Mouse (Mus musculus): ENCODE data around the gene Coq8a.
A peak's percentile ranks its signal among the peaks of the same experiment; 100 is the strongest.

Coq8a gene

DNA sequence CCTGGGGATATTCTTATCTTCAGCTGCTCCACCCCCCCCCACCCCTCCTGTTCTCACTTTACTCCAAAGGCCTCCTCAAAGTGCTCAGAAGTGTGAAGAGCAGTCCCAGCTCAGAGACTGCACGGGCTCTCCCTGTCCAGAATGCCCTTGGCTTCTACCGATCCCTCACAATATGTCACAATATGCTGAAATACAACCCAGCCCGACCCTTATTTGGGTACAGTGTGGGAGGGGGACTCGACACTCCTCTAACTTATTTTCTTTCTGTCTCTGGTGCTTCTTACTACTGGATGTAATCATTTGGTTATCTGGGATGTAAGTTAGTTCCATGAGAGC is 281 bp upstream of the Coq8a start:
- DNase-seq (ENCODE audit: low read depth, low spot score), result no peak

DNA sequence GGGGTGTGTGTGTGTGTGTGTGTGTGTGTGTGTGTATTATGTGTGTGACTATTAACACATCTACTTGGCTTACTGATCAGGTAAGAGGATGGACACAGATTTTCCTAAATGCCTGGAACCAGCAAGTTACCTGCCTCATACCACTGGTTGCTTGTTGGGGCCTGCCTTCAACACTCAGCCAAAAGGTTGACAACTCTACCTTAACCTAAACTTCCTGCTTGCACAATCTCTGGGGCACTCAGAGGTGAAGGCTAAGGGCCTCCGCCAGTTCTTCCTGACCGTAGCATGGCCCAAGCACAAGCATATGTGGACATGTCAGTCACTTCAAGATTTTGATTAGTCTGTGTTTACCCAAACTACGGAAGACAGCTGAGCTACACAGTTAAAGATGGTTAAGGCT is 1.4 kb downstream of the Coq8a start:
- no peak for DNase-seq (ENCODE audit: low read depth, low spot score)

DNA sequence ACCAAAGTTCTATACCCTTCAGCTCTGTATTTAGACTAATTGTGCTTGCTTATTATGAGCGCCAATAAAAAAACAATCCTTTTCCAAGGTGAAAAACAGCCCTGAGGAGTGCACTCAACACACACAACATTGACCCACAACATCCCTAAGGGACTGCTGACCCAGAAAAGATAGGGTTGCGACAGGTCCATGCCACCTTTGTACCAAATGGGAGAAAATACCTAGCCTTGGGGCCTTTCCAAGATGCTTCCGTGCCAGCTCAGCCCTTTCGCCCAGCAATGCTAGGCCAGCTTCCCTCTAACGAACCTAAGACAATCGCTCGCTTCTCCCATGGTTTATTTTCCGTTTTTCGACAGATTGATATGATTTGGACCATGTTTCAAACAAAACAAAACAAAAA is 2.9 kb downstream of the Coq8a start:
- DNase-seq (ENCODE audit: low read depth, low spot score), result no peak

- peak; percentile 99 for DNase-seq (ENCODE audit: low read depth, low spot score)
These were observed 3.6 kb downstream of the Coq8a start for GRCm38 (mm10) chr1:180195703-180196381.

- DNase-seq (ENCODE audit: low read depth, low spot score), result peak; percentile 78
These were observed 4.5 kb downstream of the Coq8a start for GRCm38 (mm10) chr1:180194781-180195471.

- no peak for DNase-seq (ENCODE audit: low read depth, low spot score)
These were observed 5.4 kb downstream of the Coq8a start for GRCm38 (mm10) chr1:180194048-180194447.

DNA sequence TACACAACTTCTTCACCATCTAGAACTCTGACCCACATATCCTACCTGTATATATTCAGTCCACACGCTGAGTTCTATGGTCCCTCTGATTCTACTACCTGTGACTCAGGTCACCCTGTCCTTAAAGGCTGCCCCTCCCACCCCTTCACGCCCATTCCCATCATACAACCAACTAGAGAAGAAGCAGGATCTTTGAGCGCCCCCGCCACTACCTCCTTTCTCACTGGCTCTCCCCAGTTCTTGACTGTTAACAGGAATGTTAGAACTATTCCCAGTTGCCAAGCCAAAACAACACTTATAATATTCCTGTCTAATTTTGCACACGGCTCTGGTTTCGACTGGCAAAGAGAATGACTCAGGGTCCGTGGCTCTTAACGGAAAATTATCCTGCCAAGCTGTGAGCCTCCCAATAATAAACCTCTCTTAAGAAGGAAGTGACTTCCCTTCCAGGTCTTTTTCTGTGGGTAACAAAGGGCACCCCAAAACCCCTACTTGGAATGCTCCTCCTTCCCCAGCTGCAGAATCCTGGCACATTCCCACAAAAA is 5.9 kb downstream of the Coq8a start:
- no peak for DNase-seq (ENCODE audit: low read depth, low spot score)

GRCm38 (mm10) chr1:180192866-180193265 is 6.5 kb downstream of the Coq8a start:
- no peak for DNase-seq (ENCODE audit: low read depth, low spot score)

DNA sequence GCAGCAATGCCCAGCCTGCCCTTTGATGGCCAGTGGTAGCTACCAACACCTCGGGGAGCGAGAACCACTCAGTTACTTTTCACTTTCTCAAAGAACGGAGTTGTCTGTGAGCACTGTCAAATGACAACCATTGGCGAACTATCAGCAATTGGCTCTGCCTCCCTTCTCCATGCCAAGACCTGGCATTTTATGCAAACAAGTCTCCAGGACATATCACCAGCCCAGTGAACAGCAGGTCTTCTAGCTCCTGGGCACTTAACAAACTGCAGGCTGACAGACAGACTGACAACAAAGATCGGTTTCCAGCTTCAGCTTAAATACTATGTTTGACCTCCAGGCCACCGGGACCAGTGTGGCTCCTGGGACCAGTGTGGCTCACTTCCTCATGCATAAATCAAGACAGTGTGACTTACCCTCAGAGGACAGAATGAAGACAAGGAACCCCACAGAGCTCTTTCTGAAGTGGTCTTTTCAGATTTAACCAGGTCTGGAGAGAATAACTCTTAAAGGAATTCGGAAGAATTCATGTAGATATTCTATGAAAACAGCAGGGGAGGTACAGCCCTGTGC is 7.7 kb downstream of the Coq8a start:
- peak; percentile 19 for DNase-seq (ENCODE audit: low read depth, low spot score)

GRCm38 (mm10) chr1:180191112-180191511 is 8.3 kb downstream of the Coq8a start:
- DNase-seq (ENCODE audit: low read depth, low spot score), result no peak

DNA sequence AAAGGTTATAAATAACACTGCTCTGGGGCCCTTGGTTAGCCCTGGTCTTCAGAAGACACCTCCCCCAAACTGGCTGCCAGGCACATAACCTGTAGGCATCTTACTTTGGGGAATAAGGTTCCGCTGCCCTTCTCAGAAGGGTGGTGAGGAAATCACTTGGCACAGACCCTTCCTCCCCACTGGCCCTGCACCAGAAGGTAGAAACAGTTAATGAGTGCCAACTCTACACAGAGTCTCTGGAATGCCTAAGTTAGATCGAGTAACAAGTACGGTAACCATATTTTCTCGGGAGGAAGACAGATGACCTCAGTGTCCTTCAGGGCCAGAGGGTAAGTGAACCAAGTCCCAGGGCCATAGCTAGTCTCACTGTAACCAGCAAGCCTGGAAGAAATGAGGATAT is 10.5 kb downstream of the Coq8a start:
- no peak for DNase-seq (ENCODE audit: low read depth, low spot score)

DNA sequence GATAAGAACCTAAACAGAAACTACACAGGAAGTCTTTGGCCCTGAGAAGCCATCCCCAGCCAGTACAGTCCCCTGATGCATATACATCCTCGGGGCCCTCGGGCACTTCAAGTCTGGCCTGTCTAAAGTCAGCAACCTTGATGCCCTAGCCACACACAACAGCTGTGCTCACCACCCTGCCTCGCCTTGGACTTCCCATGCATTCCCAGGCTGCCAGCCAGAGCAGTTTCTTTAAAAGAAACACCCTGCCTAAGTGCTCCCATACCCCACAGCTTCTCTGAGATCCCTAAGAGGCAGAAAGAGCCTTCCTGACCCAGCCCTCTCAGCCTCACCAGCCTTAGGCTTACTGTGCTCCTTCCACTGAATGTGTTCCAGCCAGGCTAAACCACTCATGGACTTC is 13.0 kb downstream of the Coq8a start:
- no peak for DNase-seq (ENCODE audit: low read depth, low spot score)

- no peak for DNase-seq (ENCODE audit: low read depth, low spot score)
These were observed 13.5 kb downstream of the Coq8a start for GRCm38 (mm10) chr1:180185877-180186276.

DNA sequence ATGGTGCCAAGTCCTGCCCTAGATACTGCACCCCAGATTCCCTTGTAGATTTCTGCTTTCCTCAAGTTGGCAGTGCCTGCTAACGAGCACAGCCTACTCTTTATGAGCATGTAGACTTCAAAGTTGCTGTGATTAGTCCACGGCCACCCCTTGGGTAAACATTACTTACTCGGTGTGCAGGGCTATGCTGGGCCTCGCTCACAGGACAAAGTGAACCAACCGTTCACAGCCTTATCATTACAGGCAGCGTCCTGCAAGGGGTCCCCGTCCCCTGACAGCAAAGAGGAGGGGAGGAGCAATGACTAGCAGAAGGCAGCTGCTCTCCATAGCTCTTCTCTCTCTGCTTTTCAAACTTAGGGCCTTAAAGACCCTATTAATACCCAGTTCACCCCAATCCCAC is 14.6 kb downstream of the Coq8a start:
- no peak for DNase-seq (ENCODE audit: low read depth, low spot score)

- no peak for DNase-seq (ENCODE audit: low read depth, low spot score)
These were observed 15.8 kb downstream of the Coq8a start for GRCm38 (mm10) chr1:180183525-180184159.

DNA sequence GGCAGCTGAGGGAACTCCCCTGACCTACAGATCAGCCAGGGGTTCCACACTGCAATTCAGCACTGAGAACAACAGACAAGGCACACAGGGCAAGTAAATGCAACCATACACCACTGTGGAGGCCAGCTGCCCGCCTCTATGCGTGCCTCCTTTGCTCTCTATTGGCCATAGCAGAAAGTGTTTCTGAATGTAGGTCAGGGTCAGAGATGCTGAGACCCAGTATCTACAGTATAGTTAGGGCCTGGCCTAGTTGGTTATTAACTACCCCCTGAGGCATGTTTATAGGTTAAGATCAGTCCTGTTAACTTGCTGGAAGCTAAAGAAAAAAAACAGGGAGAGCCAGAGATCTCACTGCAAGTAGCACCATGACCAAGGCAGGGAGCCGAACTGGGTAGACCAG is 16.7 kb downstream of the Coq8a start:
- no peak for DNase-seq (ENCODE audit: low read depth, low spot score)

DNA sequence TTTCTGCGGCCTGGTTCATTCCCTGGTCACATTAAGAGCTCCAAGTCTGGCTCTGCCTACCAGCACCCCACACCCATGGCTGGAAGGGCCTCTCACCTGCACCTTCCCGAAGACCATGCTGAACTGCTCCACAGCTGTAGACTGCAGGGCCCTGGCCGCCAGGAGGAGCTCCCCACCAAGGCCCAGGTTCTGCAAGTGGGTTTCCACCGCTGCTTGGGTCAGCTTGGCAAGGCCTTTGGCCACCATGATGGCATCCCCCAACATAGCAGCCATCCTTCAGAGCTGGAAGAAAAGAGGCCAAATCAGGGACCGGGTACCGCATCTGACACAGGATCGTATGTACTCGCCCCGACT is 17.5 kb downstream of the Coq8a start:
- peak; percentile 28 for DNase-seq (ENCODE audit: low read depth, low spot score)

DNA sequence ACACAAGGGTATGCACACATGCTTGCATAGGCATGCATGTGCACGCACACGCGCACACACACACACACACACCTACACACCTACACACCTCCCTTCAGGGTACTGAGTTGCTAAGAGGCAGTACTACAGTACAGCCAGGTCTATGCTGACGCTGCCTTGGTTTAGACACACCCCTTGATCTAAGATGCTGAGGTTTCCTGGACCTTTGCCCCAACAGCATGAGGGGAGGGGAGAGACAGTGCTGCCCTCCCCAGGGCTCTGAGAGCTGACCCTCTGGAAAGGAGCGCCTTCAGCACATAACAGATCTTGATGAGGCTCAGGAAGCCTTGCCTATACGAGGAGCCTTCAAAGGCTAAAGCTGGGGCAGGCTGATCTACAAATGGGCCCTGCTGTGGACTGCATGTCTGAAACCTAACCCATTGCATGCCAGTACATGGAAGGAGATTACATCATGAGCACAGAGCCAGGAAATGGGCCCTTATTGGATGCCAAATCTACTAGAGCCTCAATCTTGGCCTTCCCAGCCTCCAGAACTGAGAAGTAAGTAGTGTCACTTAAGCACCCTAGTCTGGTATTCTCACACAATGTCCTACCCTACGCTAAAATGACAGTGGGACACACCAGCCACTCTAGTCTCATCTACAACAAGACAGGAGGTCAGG is 18.0 kb downstream of the Coq8a start:
- no peak for DNase-seq (ENCODE audit: low read depth, low spot score)

- DNase-seq (ENCODE audit: low read depth, low spot score), result no peak
These were observed 19.6 kb downstream of the Coq8a start for GRCm38 (mm10) chr1:180179840-180180239.

GRCm38 (mm10) chr1:180179100-180179499 is 20.3 kb downstream of the Coq8a start:
- DNase-seq (ENCODE audit: low read depth, low spot score), result no peak

- no peak for DNase-seq (ENCODE audit: low read depth, low spot score)
These were observed 21.1 kb downstream of the Coq8a start for GRCm38 (mm10) chr1:180178340-180178739.

DNA sequence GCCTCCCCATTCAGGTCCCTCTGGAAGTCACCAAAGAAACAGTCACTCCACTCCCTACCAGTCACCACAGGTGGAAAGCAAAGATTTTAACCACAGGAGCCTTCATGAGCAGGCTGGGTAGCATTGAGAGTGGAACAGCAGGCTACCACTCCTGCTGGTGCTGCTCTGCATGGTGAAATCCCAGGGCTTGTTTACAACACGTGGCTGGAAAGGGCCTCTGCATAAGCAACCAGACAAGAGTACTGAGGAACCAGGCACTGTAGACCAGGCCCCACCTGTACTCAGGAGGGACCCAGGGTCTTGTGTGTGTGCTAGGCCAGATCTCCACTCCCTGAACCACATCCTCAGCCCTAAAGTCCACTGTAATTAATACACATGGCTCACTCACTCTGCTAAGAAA is 22.6 kb downstream of the Coq8a start:
- no peak for DNase-seq (ENCODE audit: low read depth, low spot score)

Measured in R1 (cell line).